Mouse (Mus musculus) hindbrain, embryonic 13.5 days (tissue): ENCODE data around the gene Olfr1148. TPM values are rescaled to one million over a fixed set of nuclear protein-coding genes. Genes with fewer than 3 reads are reported as not detected.

ENCODE experiments used
- ATAC-seq: fragments of 200-750 bp; cut with Nextera tagmentation; 2 replicates; pipeline ENCODE4 v1.8.0; 2017; ENCODE audit warnings: moderate TSS enrichment; ENCODE audit not compliant: low FRiP score
- H3K27ac ChIP-seq: fragments of 300-500 bp; sonication (generic); 2 replicates; pipeline ENCODE4 v1.5.1; 2015; ENCODE audit warnings: inconsistent platforms, mild to moderate bottlenecking, moderate library complexity
- H3K27me3 ChIP-seq: fragments of 300-500 bp; sonication (generic); 2 replicates; pipeline ENCODE4 v1.6.1; 2015; ENCODE audit warnings: mild to moderate bottlenecking, inconsistent platforms
- H3K36me3 ChIP-seq: fragments of 300-500 bp; sonication (generic); 2 replicates; pipeline ENCODE4 v1.6.1; 2015; ENCODE audit warnings: mild to moderate bottlenecking, inconsistent platforms
- H3K4me1 ChIP-seq: fragments of 300-500 bp; sonication (generic); replicated peaks from 2 replicates; pipeline ENCODE4 v1.6.1; 2015; ENCODE audit warnings: inconsistent platforms
- H3K4me2 ChIP-seq: fragments of 300-500 bp; sonication (generic); 2 replicates; pipeline ENCODE4 v1.6.1; 2015; ENCODE audit warnings: inconsistent platforms, mild to moderate bottlenecking, moderate library complexity
- H3K4me3 ChIP-seq: fragments of 300-500 bp; sonication (generic); 2 replicates; pipeline ENCODE4 v1.5.1; 2015; ENCODE audit warnings: mild to moderate bottlenecking, inconsistent platforms
- H3K9ac ChIP-seq: fragments of 300-500 bp; sonication (generic); 2 replicates; pipeline ENCODE4 v1.6.1; 2015; ENCODE audit warnings: mild to moderate bottlenecking, inconsistent platforms
- H3K9me3 ChIP-seq: fragments of 300-500 bp; sonication (generic); 2 replicates; pipeline ENCODE4 v1.6.1; 2016; ENCODE audit warnings: inconsistent platforms
- WGBS: fragments of 180-500 bp; shearing (Covaris S2); methylation state at CpG from one replicate; pipeline ENCODE4 v1.1.7; 2015; 5-methylcytosine and 5-hydroxymethylcytosine counted together
- polyA plus RNA-seq: library from polyadenylated mRNA; unstranded; fragments of >200 nt; fragmentation: Nextera tagmentation; extraction: Ambion mirVana; gene quantifications from 2 replicates; pipeline ENCODE4 v1.2.1, GENCODE M21; 2015

Olfr1148 gene
- polyA plus RNA-seq: not detected in 2 replicates

DNA sequence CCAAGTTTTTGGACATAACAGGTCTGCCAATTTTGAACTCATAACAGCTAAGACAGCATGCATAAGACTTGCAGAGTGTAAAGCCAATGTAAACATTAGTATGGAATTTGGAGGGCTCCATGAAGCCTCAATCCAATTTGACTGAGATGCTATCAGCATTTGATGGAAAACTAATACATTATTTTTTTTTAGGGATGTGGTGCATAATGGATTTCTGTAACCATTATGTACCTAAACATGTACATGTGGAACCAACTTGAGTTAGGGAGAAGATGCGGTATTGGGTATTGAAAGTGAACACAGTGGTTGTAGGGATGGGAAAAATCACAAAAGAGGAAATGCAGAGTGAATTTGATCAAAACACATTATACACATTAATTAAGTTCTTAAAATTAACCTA is at the start of gene Olfr1148:
TSS of gene Olfr1148 (plus strand) at position 301 of the 400 bp plus-strand sequence.
- Histone ChIP-seq H3K4me3 (no peak within 1 kb of the TSS), H3K27me3 (no peaks in the 10 kb centered on the region), H3K36me3 (no peaks in the 10 kb centered on the region), H3K9ac (no peak within 1 kb of the TSS), H3K4me1 (no peaks in the 10 kb centered on the region), H3K27ac (no peak within 1 kb of the TSS), H3K4me2 (no peak within 1 kb of the TSS), H3K9me3 (no peaks in the 10 kb centered on the region)
- no peak for ATAC-seq
- WGBS: 97% methylated on average over 1 of the region's 1 CpGs

DNA sequence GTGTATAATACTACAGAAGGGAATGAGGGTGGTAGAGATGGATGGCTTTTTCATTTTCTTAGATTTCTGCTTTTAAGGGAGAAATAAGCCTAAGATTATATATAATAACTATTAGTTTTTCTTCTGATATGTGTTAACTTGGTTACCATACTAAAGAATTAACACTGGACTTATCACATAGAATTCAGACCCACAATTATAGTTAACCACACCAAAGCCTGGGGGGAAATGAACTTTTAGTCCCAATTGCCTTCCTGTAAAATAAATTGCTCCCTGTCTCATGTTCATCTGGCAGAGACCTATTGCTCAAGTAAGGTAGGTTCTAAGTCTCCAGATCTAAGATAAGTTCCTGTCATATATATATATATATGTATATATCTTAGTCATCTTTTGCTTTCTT is 30.0 kb upstream of the Olfr1148 start, which contains the start of gene Olfr1143:
TSS of gene Olfr1143 (plus strand) at position 301 of the 400 bp plus-strand sequence.
- H3K4me2 ChIP-seq: no peak within 1 kb of the TSS
- no peaks in the 10 kb centered on the region for H3K27me3 ChIP-seq
- no peaks in the 10 kb centered on the region for H3K36me3 ChIP-seq
- H3K4me3 ChIP-seq: no peak within 1 kb of the TSS
- H3K4me1 ChIP-seq: no peaks in the 10 kb centered on the region
- no peaks in the 10 kb centered on the region for H3K9me3 ChIP-seq
- H3K9ac ChIP-seq: no peak within 1 kb of the TSS
- no peak for ATAC-seq
- H3K27ac ChIP-seq: no peak within 1 kb of the TSS

DNA sequence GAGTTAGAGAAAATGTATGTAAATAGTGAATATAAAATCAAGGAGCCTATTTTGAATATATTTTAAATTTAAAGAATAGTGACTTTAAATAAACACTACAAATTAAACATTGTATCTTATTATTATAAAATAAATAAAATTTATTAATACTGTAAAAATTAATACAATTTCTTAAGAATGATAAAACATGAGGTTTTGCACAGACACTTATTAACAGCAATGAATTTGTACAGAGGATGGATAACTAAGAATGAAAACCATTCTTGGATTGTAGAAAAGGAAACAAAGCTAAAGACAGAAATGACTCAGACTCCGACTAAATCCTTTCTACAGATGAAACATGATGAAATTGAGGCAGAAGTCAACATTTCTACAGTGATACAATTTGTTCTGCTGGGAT is 20.8 kb upstream of the Olfr1148 start, which contains the start of gene Olfr1145:
TSS of gene Olfr1145 (plus strand) at position 301 of the 400 bp plus-strand sequence.
- H3K27ac ChIP-seq: no peak within 1 kb of the TSS
- 89% methylated on average over 1 of the region's 1 CpGs for WGBS
- no peaks in the 10 kb centered on the region for H3K9me3 ChIP-seq
- no peaks in the 10 kb centered on the region for H3K36me3 ChIP-seq
- no peak within 1 kb of the TSS for H3K9ac ChIP-seq
- H3K4me3 ChIP-seq: no peak within 1 kb of the TSS
- no peak within 1 kb of the TSS for H3K4me2 ChIP-seq
- H3K27me3 ChIP-seq: no peaks in the 10 kb centered on the region
- H3K4me1 ChIP-seq: no peaks in the 10 kb centered on the region
- ATAC-seq: no peak

DNA sequence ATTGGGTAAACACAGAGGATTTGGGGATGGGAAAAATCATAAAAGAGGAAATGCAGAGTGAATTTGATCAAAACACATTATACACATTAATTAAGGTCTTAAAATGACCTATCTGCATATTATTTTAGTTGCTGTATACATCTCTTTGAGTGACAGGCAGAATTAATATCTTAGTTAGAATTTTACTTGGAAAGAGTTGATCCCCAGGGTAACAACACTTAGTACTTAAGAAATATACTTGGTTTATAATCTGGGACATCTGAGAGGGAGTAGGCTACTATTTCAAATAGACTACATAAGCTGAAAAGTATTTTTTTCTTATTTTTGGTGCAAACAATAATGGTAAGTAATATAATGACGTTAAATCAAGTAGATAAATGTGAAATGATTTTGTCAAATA is 13.4 kb downstream of the Olfr1148 start, which contains the start of gene Olfr1150-ps1:
TSS of gene Olfr1150-ps1 (plus strand) at position 301 of the 400 bp plus-strand sequence.
- Histone ChIP-seq H3K36me3 (no peaks in the 10 kb centered on the region), H3K4me3 (no peak within 1 kb of the TSS), H3K27me3 (no peaks in the 10 kb centered on the region), H3K9ac (no peak within 1 kb of the TSS), H3K27ac (no peak within 1 kb of the TSS), H3K9me3 (no peaks in the 10 kb centered on the region), H3K4me2 (no peak within 1 kb of the TSS), H3K4me1 (no peaks in the 10 kb centered on the region)
- WGBS: 93% methylated on average over 1 of the region's 1 CpGs
- no peak for ATAC-seq

DNA sequence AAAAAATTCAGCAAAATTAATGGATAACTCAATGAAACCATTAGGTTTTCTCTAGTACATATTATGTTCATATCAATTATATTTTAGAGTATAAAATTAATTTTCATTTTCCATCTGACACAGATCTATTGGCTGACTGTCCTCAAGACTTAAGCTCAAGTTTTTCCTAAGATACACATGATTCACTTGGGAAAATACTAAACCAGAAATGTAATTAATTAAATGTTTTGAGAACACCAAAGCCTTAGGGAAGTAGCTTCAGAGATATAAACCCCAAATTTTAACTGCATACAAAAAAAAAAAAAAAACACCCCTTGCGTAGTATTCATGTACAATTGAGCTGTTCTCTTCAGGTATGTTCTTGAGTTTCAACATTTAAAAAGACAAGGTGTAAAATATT is 25.2 kb downstream of the Olfr1148 start, which contains the start of gene Olfr1151:
TSS of gene Olfr1151 (plus strand) at position 301 of the 400 bp plus-strand sequence.
- Histone ChIP-seq H3K27me3 (no peaks in the 10 kb centered on the region), H3K27ac (no peak within 1 kb of the TSS), H3K4me3 (no peak within 1 kb of the TSS), H3K4me1 (no peaks in the 10 kb centered on the region), H3K36me3 (no peaks in the 10 kb centered on the region), H3K4me2 (no peak within 1 kb of the TSS), H3K9ac (no peak within 1 kb of the TSS), H3K9me3 (no peaks in the 10 kb centered on the region)
- no peak for ATAC-seq
- 95% methylated on average over 1 of the region's 1 CpGs for WGBS

DNA sequence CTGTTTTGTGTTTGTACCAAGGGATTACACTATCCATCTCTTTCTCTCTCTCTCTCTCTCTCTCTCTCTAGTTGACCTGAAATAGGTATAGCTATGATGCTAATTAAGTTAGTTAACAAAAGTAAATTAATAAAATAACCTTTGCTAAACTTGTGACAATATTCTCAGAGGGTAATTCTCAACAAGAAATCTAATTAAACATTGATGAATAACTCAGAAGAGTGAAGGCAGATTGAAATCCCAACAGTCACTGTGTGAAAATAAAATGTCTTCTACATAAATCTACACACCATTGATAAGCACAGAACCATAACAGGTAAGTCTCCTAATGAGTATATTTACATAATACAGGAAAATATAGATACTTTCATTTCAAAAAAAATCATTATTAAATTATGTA is 35.9 kb downstream of the Olfr1148 start, which contains the start of gene Olfr1152:
TSS of gene Olfr1152 (plus strand) at position 301 of the 400 bp plus-strand sequence.
- Histone ChIP-seq H3K4me1 (no peaks in the 10 kb centered on the region), H3K27me3 (no peaks in the 10 kb centered on the region), H3K36me3 (no peaks in the 10 kb centered on the region), H3K9me3 (no peaks in the 10 kb centered on the region), H3K4me3 (no peak within 1 kb of the TSS), H3K9ac (no peak within 1 kb of the TSS), H3K4me2 (no peak within 1 kb of the TSS), H3K27ac (no peak within 1 kb of the TSS)
- no peak for ATAC-seq

Other genes starting within 250 kb of the Olfr1148 start
- gene Olfr1130, start 224.3 kb upstream of the Olfr1148 start, polyA plus RNA-seq: not detected in 2 replicates
- gene Olfr1131, start 203.4 kb upstream of the Olfr1148 start, polyA plus RNA-seq: not detected in 2 replicates
- not detected in 2 replicates for gene Olfr1132, start 193.0 kb upstream of the Olfr1148 start, polyA plus RNA-seq
- not detected in 2 replicates for gene Olfr1133, start 183.2 kb upstream of the Olfr1148 start, polyA plus RNA-seq
- gene Olfr1134, start 172.1 kb upstream of the Olfr1148 start, polyA plus RNA-seq: not detected in 2 replicates
- not detected in 2 replicates for gene Olfr1135, start 156.9 kb upstream of the Olfr1148 start, polyA plus RNA-seq
- not detected in 2 replicates for gene Olfr1136, start 136.6 kb upstream of the Olfr1148 start, polyA plus RNA-seq
- not detected in 2 replicates for gene Olfr1137, start 117.4 kb upstream of the Olfr1148 start, polyA plus RNA-seq
- not detected in 2 replicates for gene Olfr1138, start 90.6 kb upstream of the Olfr1148 start, polyA plus RNA-seq
- gene Olfr1140, start 86.8 kb upstream of the Olfr1148 start, polyA plus RNA-seq: not detected in 2 replicates
- not detected in 2 replicates for gene Olfr1141, start 76.5 kb upstream of the Olfr1148 start, polyA plus RNA-seq
- not detected in 2 replicates for gene Olfr152, start 51.0 kb upstream of the Olfr1148 start, polyA plus RNA-seq
- gene Olfr1143, start 29.9 kb upstream of the Olfr1148 start, polyA plus RNA-seq: not detected in 2 replicates
- gene Olfr1145, start 20.7 kb upstream of the Olfr1148 start, polyA plus RNA-seq: not detected in 2 replicates
- not detected in 2 replicates for gene Olfr1150-ps1, start 13.5 kb downstream of the Olfr1148 start, polyA plus RNA-seq
- gene Olfr1151, start 25.3 kb downstream of the Olfr1148 start, polyA plus RNA-seq: not detected in 2 replicates
- gene Olfr1152, start 36.0 kb downstream of the Olfr1148 start, polyA plus RNA-seq: not detected in 2 replicates
- gene Olfr1153, start 64.4 kb downstream of the Olfr1148 start, polyA plus RNA-seq: not detected in 2 replicates
- gene Olfr1154, start 74.6 kb downstream of the Olfr1148 start, polyA plus RNA-seq: not detected in 2 replicates
- gene Olfr1155, start 114.6 kb downstream of the Olfr1148 start, polyA plus RNA-seq: not detected in 2 replicates
- gene Olfr1156, start 122.6 kb downstream of the Olfr1148 start, polyA plus RNA-seq: not detected in 2 replicates
- gene Olfr1157, start 137.8 kb downstream of the Olfr1148 start, polyA plus RNA-seq: not detected in 2 replicates
- gene Olfr74, start 144.1 kb downstream of the Olfr1148 start, polyA plus RNA-seq: not detected in 2 replicates
- not detected in 2 replicates for gene Olfr1158, start 159.6 kb downstream of the Olfr1148 start, polyA plus RNA-seq
- not detected in 2 replicates for gene Olfr1160, start 177.7 kb downstream of the Olfr1148 start, polyA plus RNA-seq
- not detected in 2 replicates for gene Olfr1161, start 192.2 kb downstream of the Olfr1148 start, polyA plus RNA-seq
- not detected in 2 replicates for gene Olfr73, start 207.2 kb downstream of the Olfr1148 start, polyA plus RNA-seq
- not detected in 2 replicates for gene Olfr1162, start 220.6 kb downstream of the Olfr1148 start, polyA plus RNA-seq
- not detected in 2 replicates for gene Olfr1163, start 241.3 kb downstream of the Olfr1148 start, polyA plus RNA-seq